Mouse (Mus musculus): ENCODE measurements around the gene Bst1. TPM values are rescaled to one million over a fixed set of nuclear protein-coding genes. Genes with fewer than 3 reads are reported as not detected.

Bst1 gene
- polyA plus RNA-seq, 1 experiment from 2014 or later, result 1.6 TPM

- Histone ChIP-seq H3K9ac (ENCODE audit: low read depth, low read length) (no peak overlapping the region), H3K4me3 (ENCODE audit: low read depth, low read length) (no peak overlapping the region), H3K4me1 (ENCODE audit: control insufficient read depth, low read depth, low read length) (no peaks in the 10 kb centered on the region), H3K36me3 (ENCODE audit: control insufficient read depth, insufficient read depth) (no peaks in the 10 kb centered on the region), H3K4me2 (ENCODE audit: low read depth, low read length) (no peak overlapping the region), H3K27ac (ENCODE audit: low read length) (no peak overlapping the region), H3K27me3 (ENCODE audit: control insufficient read depth, insufficient read depth, low read depth, low read length) (peaks cover 6% of the 10 kb centered on the region), H3K9me3 (replicated peaks; ENCODE audit: control insufficient read depth, low read length) (no peaks in the 10 kb centered on the region)
- ATAC-seq (ENCODE audit: low read depth), result no peak
- 72% methylated on average over 7 of the region's 7 CpGs for WGBS (ENCODE audit: insufficient replicate concordance)
Measured at GRCm38 (mm10) chr5:43806340-43806739, 12.3 kb upstream of the Bst1 start.

- no peak for ATAC-seq (ENCODE audit: low read depth)
- WGBS (ENCODE audit: insufficient replicate concordance), result 40% methylated on average over 4 of the region's 4 CpGs
- Histone ChIP-seq H3K4me1 (ENCODE audit: control insufficient read depth, low read depth, low read length) (no peaks in the 10 kb centered on the region), H3K4me3 (ENCODE audit: low read depth, low read length) (no peak overlapping the region), H3K9ac (ENCODE audit: low read depth, low read length) (no peak overlapping the region), H3K27me3 (ENCODE audit: control insufficient read depth, insufficient read depth, low read depth, low read length) (peaks cover 6% of the 10 kb centered on the region), H3K9me3 (replicated peaks; ENCODE audit: control insufficient read depth, low read length) (no peaks in the 10 kb centered on the region), H3K27ac (ENCODE audit: low read length) (no peak overlapping the region), H3K4me2 (ENCODE audit: low read depth, low read length) (no peak overlapping the region), H3K36me3 (ENCODE audit: control insufficient read depth, insufficient read depth) (no peaks in the 10 kb centered on the region)
Measured at GRCm38 (mm10) chr5:43806914-43807313, 11.8 kb upstream of the Bst1 start.

GRCm38 (mm10) chr5:43807744-43808696, 10.7 kb upstream of the Bst1 start:
- Histone ChIP-seq H3K4me3 (ENCODE audit: low read depth, low read length) (peak overlapping the region; percentile 57), H3K27ac (ENCODE audit: low read length) (no peak overlapping the region), H3K9ac (ENCODE audit: low read depth, low read length) (peak overlapping the region; percentile 48), H3K9me3 (replicated peaks; ENCODE audit: control insufficient read depth, low read length) (no peaks in the 10 kb centered on the region), H3K27me3 (ENCODE audit: control insufficient read depth, insufficient read depth, low read depth, low read length) (peaks cover 6% of the 10 kb centered on the region), H3K4me1 (ENCODE audit: control insufficient read depth, low read depth, low read length) (no peaks in the 10 kb centered on the region), H3K4me2 (ENCODE audit: low read depth, low read length) (peak overlapping the region; percentile 67), H3K36me3 (ENCODE audit: control insufficient read depth, insufficient read depth) (no peaks in the 10 kb centered on the region)
- 5% methylated on average over 48 of the region's 48 CpGs for WGBS (ENCODE audit: insufficient replicate concordance)
- peak; percentile 81 for ATAC-seq (ENCODE audit: low read depth)

GRCm38 (mm10) chr5:43810427-43811062, 8.1 kb upstream of the Bst1 start:
- ATAC-seq (ENCODE audit: low read depth), result peak; percentile 53
- peaks cover 6% of the 10 kb centered on the region for H3K27me3 ChIP-seq (ENCODE audit: control insufficient read depth, insufficient read depth, low read depth, low read length)
- no peak overlapping the region for H3K4me3 ChIP-seq (ENCODE audit: low read depth, low read length)
- H3K9ac ChIP-seq (ENCODE audit: low read depth, low read length), result no peak overlapping the region
- H3K4me2 ChIP-seq (ENCODE audit: low read depth, low read length), result no peak overlapping the region
- 68% methylated on average over 1 of the region's 1 CpGs for WGBS (ENCODE audit: insufficient replicate concordance)
- H3K27ac ChIP-seq (ENCODE audit: low read length), result no peak overlapping the region
- H3K36me3 ChIP-seq (ENCODE audit: control insufficient read depth, insufficient read depth), result no peaks in the 10 kb centered on the region
- H3K9me3 ChIP-seq (replicated peaks; ENCODE audit: control insufficient read depth, low read length), result no peaks in the 10 kb centered on the region
- H3K4me1 ChIP-seq (ENCODE audit: control insufficient read depth, low read depth, low read length), result no peaks in the 10 kb centered on the region

GRCm38 (mm10) chr5:43814536-43814935, 4.1 kb upstream of the Bst1 start:
- ATAC-seq (ENCODE audit: low read depth), result no peak
- Histone ChIP-seq H3K27ac (ENCODE audit: low read length) (no peak overlapping the region), H3K27me3 (ENCODE audit: control insufficient read depth, insufficient read depth, low read depth, low read length) (no peaks in the 10 kb centered on the region), H3K9me3 (replicated peaks; ENCODE audit: control insufficient read depth, low read length) (no peaks in the 10 kb centered on the region), H3K36me3 (ENCODE audit: control insufficient read depth, insufficient read depth) (no peaks in the 10 kb centered on the region), H3K4me2 (ENCODE audit: low read depth, low read length) (no peak overlapping the region), H3K4me3 (ENCODE audit: low read depth, low read length) (no peak overlapping the region), H3K4me1 (ENCODE audit: control insufficient read depth, low read depth, low read length) (no peaks in the 10 kb centered on the region; the same call in 1 of the 2 replicates), H3K9ac (ENCODE audit: low read depth, low read length) (no peak overlapping the region)
- 67% methylated on average over 2 of the region's 2 CpGs for WGBS (ENCODE audit: insufficient replicate concordance)

GRCm38 (mm10) chr5:43815769-43816168, 2.9 kb upstream of the Bst1 start:
- H3K4me2 ChIP-seq (ENCODE audit: low read depth, low read length), result no peak overlapping the region
- H3K9me3 ChIP-seq (replicated peaks; ENCODE audit: control insufficient read depth, low read length), result no peaks in the 10 kb centered on the region
- H3K27ac ChIP-seq (ENCODE audit: low read length), result no peak overlapping the region
- ATAC-seq (ENCODE audit: low read depth), result no peak
- H3K27me3 ChIP-seq (ENCODE audit: control insufficient read depth, insufficient read depth, low read depth, low read length), result no peaks in the 10 kb centered on the region
- H3K4me3 ChIP-seq (ENCODE audit: low read depth, low read length), result no peak overlapping the region
- no peaks in the 10 kb centered on the region for H3K36me3 ChIP-seq (ENCODE audit: control insufficient read depth, insufficient read depth)
- WGBS (ENCODE audit: insufficient replicate concordance), result 44% methylated on average over 1 of the region's 1 CpGs
- no peaks in the 10 kb centered on the region; the same call in 1 of the 2 replicates for H3K4me1 ChIP-seq (ENCODE audit: control insufficient read depth, low read depth, low read length)
- no peak overlapping the region for H3K9ac ChIP-seq (ENCODE audit: low read depth, low read length)

GRCm38 (mm10) chr5:43820785-43821184, 2.1 kb downstream of the Bst1 start:
- 66% methylated on average over 11 of the region's 11 CpGs for WGBS (ENCODE audit: insufficient replicate concordance)
- Histone ChIP-seq H3K27me3 (ENCODE audit: control insufficient read depth, insufficient read depth, low read depth, low read length) (no peaks in the 10 kb centered on the region), H3K9me3 (replicated peaks; ENCODE audit: control insufficient read depth, low read length) (no peaks in the 10 kb centered on the region), H3K9ac (ENCODE audit: low read depth, low read length) (no peak overlapping the region), H3K4me2 (ENCODE audit: low read depth, low read length) (no peak overlapping the region), H3K4me3 (ENCODE audit: low read depth, low read length) (no peak overlapping the region), H3K27ac (ENCODE audit: low read length) (no peak overlapping the region), H3K36me3 (ENCODE audit: control insufficient read depth, insufficient read depth) (no peaks in the 10 kb centered on the region), H3K4me1 (ENCODE audit: control insufficient read depth, low read depth, low read length) (no peaks in the 10 kb centered on the region; the same call in 1 of the 2 replicates)
- ATAC-seq (ENCODE audit: low read depth), result no peak

- ATAC-seq (ENCODE audit: low read depth), result no peak
- H3K4me3 ChIP-seq (ENCODE audit: low read depth, low read length), result no peak within 1 kb of the TSS
- no peaks in the 10 kb centered on the region; the same call in 1 of the 2 replicates for H3K4me1 ChIP-seq (ENCODE audit: control insufficient read depth, low read depth, low read length)
- no peaks in the 10 kb centered on the region for H3K9me3 ChIP-seq (replicated peaks; ENCODE audit: control insufficient read depth, low read length)
- no peaks in the 10 kb centered on the region for H3K36me3 ChIP-seq (ENCODE audit: control insufficient read depth, insufficient read depth)
- H3K27me3 ChIP-seq (ENCODE audit: control insufficient read depth, insufficient read depth, low read depth, low read length), result no peaks in the 10 kb centered on the region
- H3K27ac ChIP-seq (ENCODE audit: low read length), result no peak within 1 kb of the TSS
- WGBS (ENCODE audit: insufficient replicate concordance), result 78% methylated on average over 19 of the region's 19 CpGs
- no peak within 1 kb of the TSS for H3K4me2 ChIP-seq (ENCODE audit: low read depth, low read length)
- H3K9ac ChIP-seq (ENCODE audit: low read depth, low read length), result no peak within 1 kb of the TSS
Measured at GRCm38 (mm10) chr5:43821538-43821937, 2.9 kb downstream of the Bst1 start, which contains the start of gene Fbxl5. Fbxl5 (minus strand) TSS chr5:43821638.

GRCm38 (mm10) chr5:43822199-43822598, 3.5 kb downstream of the Bst1 start:
- Histone ChIP-seq H3K9me3 (replicated peaks; ENCODE audit: control insufficient read depth, low read length) (no peaks in the 10 kb centered on the region), H3K4me2 (ENCODE audit: low read depth, low read length) (no peak overlapping the region), H3K9ac (ENCODE audit: low read depth, low read length) (no peak overlapping the region), H3K4me1 (ENCODE audit: control insufficient read depth, low read depth, low read length) (no peaks in the 10 kb centered on the region; the same call in 1 of the 2 replicates), H3K36me3 (ENCODE audit: control insufficient read depth, insufficient read depth) (no peaks in the 10 kb centered on the region), H3K27me3 (ENCODE audit: control insufficient read depth, insufficient read depth, low read depth, low read length) (no peaks in the 10 kb centered on the region), H3K4me3 (ENCODE audit: low read depth, low read length) (no peak overlapping the region), H3K27ac (ENCODE audit: low read length) (no peak overlapping the region)
- WGBS (ENCODE audit: insufficient replicate concordance), result 81% methylated on average over 8 of the region's 8 CpGs
- no peak for ATAC-seq (ENCODE audit: low read depth)

Data from liver, embryonic 16.5 days (tissue).